Mouse (Mus musculus) adrenal gland, postnatal 36 days (tissue): Measurements from ENCODE around the gene Usp30. TPM values are rescaled to one million over a fixed set of nuclear protein-coding genes. Genes with fewer than 3 reads are reported as not detected.

Experiments
- DNase-seq, 2 experiments: peaks; one replicate each; pipeline ENCODE4 v3.0.0; 2021; ENCODE audit warnings: mixed read lengths in 1 of 2
- long read RNA-seq, 2 experiments: library from polyadenylated mRNA; stranded (forward); transcript quantifications; one replicate each; pipeline ENCODE4 v2.0.0; 2021; ENCODE audit warnings: borderline sequencing depth in 2 of 2
- total RNA-seq, 2 experiments: library from RNA; stranded (reverse); gene quantifications; 2 replicates each; pipeline ENCODE4 v1.2.3; 2021

Usp30 gene
- 10 to 100 TPM; 30.9 to 34.9 TPM for total RNA-seq
- long read RNA-seq, experiment 1, full-length matches to known transcripts: 19 of 24 reads
- long read RNA-seq, experiment 1, partial matches to known transcripts: 2 of 24 reads
- long read RNA-seq, experiment 1, other reads (novel, unspliced or antisense): 3 of 24 reads
- long read RNA-seq, experiment 2, full-length matches to known transcripts: 7 of 18 reads
- long read RNA-seq, experiment 2, partial matches to known transcripts: 3 of 18 reads
- long read RNA-seq, experiment 2, other reads (novel, unspliced or antisense): 8 of 18 reads

- no peak for DNase-seq
These were observed at the start of gene Usp30 for GRCm38 (mm10) chr5:114065161-114065560. TSS of gene Usp30 (plus strand) at chr5:114065461.

- no peak for DNase-seq
These were observed 40.9 kb upstream of the Usp30 start for GRCm38 (mm10) chr5:114024390-114024789.

- peak in 1 of 2 experiments; percentile 10 for DNase-seq
These were observed 40.4 kb upstream of the Usp30 start for GRCm38 (mm10) chr5:114024885-114025284.

- DNase-seq: no peak
These were observed 37.9 kb upstream of the Usp30 start for GRCm38 (mm10) chr5:114027217-114027944.

DNA sequence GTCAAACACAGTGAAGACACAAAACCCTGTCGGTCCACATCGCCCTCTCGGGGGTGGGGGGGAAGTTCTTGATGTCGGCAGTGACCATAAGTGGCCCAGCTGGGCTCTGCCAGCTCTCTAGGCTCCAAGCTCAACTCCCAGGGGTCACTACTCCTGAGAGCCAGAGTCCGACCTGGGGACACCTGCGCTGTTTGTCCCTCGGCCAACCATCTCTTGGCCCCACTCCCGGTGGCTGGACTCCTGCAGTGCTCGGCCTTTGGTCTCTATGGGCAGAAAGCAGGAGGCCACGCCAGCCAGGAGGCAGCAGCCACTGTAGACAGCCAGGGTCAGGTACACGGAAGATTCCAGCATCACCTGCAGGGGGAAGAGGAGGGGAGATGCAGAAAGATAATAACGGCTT, 37.1 kb upstream of the Usp30 start:
- DNase-seq: peak in 1 of 2 experiments; percentile 18

- DNase-seq: no peak
These were observed 34.6 kb upstream of the Usp30 start for GRCm38 (mm10) chr5:114030652-114031051.

DNA sequence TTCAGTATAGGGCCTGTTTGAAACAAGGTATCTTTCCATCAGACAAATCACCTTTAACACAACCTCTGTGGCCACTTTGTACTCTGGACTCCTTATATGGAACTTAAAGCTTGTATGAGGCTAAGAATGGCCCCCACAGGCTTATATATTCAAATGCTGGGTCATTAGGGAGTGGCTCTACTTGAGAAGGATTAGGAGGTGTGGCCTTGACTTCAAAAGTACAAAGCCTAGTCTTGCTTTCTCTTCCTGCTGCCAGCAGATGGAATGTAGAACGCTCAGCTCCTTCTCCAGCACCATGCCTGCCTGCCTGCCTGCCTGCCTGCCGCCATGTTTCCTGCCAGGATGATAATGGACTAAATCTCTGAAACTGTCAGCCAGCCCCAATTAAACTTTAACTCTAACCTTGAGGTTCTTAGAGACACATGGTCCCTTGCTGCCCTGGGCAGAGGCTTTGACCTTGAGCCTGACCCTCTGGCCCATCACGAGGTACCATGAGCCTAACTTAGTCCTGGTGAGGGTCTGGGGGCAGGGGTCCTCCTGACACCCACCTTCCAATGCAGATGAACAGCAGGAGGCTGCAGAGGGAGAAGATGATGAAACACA, 33.0 kb upstream of the Usp30 start:
- no peak for DNase-seq

- no peak for DNase-seq
These were observed 30.9 kb upstream of the Usp30 start for GRCm38 (mm10) chr5:114034393-114034792.

GRCm38 (mm10) chr5:114035111-114035510, 30.1 kb upstream of the Usp30 start:
- no peak for DNase-seq

- DNase-seq: no peak
These were observed 24.8 kb upstream of the Usp30 start for GRCm38 (mm10) chr5:114040508-114040907.

- no peak for DNase-seq
These were observed 24.4 kb upstream of the Usp30 start for GRCm38 (mm10) chr5:114040911-114041310.

DNA sequence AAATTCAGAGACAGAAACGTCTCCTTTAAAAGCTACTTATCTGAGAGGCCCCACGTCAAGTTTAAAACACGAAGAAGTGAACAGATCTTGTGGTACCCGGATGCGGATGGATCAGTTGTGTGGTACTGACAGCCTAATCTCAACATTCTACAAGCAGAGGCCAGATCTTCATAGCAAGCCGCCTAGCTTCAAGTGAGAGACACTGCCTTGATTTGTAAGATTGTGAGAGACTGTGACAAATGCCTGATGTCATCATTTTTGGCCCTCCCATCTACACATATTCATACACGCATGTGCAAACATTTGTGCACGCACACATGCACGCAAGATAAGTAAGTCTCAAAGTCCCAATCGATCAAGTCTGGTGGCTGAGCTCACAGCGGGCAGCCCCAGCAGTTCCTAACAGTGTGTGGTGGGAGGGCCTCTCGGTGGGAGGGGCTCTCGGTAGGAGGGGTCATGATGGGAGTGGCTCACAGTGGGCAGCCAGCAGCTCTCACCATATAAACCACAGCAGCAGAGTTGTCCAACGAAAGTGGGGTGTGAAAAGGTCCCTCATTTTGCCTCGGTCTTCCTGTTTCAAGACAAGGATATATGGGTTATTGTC, 23.8 kb upstream of the Usp30 start:
- peak; percentile 54 to 65 for DNase-seq

DNA sequence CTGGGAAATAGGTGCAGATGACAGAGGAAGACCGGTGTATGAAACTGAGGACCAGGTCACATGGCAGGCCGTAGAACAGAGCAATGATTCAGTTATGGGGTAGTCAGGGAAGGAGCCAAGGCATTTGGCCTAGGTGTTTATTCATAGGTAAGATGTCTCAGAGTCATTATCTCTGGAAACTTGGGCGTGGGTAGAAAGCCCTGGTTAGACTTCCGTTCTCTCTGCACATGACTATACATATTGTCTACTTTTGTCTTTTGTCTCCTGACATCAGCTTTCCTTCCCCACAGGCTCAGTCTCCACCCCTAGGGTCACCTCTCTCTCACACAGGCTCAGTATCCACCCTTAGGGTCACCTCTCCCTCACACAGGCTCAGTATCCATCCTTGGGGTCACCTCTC, 21.5 kb upstream of the Usp30 start:
- DNase-seq: no peak

DNA sequence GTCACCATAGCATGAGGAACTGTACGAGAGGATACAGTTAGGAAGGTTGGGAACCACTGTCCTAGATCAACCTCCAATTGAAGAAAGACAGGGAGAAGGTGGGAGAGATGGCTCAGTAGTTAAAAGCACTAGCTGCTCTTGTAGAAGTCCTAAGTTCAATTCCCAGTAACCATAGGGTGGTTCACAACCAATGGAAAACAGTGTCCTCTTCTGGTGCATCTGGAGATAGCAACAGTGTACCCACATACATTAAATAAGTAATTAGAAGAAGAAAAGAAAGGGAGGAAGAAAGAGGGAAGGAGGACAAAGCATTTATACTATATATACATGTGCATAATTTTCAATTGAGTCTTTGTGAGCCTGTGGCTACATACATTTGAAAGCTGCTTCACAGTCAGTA, 20.1 kb upstream of the Usp30 start:
- no peak for DNase-seq

- DNase-seq: no peak
These were observed 19.1 kb upstream of the Usp30 start for GRCm38 (mm10) chr5:114046151-114046550.

DNA sequence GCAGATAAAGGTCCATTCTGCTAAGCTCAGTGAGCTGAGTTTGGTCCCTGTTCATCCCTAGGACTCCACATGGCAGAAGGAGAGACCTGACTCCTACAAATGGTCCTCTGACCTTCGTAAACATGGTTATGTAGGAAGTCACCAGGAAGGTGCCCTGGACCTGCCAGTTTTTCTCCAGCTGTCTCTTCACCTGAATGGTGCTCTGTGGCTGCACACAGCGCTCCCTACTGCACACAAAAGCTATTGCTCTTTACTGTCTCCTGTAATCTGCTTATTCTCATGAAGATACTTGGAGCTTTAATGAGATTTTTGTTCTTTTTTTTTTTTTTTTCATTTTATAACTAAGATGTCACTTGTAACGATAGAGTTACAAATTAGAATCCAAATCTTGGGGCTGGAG, 18.7 kb upstream of the Usp30 start:
- DNase-seq: no peak

DNA sequence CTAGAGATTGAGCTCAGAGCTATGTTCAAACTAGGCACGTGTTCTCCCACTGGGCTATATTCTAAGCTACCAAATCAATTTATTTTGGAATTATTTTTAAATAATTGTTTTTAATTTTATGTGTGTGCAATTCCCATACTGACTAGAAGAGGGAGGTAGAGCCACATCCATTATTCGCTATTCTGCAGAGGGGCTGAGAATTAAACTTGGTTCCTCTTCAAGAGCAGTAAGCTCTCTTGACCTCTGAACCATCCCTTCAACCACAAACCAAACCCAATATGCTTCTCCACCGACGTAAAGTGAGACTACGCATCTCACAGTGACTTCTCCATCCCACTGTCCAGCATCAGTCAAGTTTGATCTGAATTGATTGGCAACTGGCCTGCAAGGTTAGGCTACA, 18.1 kb upstream of the Usp30 start:
- no peak for DNase-seq

DNA sequence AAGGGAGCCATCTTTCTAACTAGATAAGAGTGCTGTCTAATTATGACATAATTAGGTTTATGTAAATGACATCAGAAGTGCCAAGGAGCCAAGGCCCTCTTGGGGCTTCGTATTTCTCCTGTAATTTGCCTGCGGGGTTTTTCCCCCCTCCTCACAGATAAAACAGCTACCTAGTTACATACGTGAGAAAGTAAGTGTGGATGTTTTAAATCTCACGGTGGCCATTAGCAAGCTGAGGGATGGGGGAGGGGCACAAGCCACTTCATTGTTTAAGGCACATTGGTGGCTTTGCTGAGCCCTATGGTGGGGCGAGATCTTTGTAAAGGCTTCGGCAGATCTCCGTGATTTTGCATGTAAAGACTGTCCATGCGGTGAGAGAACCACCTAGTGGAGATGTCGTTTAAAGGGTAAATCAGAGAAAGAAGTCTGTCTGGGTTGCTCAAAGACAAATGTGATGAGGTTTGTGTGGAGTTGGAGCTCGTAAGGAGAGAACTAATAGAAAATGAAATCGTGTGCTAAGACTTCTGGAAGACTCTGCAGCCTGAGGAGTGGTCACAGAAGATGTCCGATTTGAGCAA, 16.4 kb upstream of the Usp30 start:
- DNase-seq: no peak

GRCm38 (mm10) chr5:114052246-114052761, 13.0 kb upstream of the Usp30 start:
- DNase-seq: peak; percentile 79 to 90

- DNase-seq: no peak
These were observed 8.0 kb upstream of the Usp30 start for GRCm38 (mm10) chr5:114057129-114057731.

GRCm38 (mm10) chr5:114061675-114062074, 3.6 kb upstream of the Usp30 start:
- no peak for DNase-seq

DNA sequence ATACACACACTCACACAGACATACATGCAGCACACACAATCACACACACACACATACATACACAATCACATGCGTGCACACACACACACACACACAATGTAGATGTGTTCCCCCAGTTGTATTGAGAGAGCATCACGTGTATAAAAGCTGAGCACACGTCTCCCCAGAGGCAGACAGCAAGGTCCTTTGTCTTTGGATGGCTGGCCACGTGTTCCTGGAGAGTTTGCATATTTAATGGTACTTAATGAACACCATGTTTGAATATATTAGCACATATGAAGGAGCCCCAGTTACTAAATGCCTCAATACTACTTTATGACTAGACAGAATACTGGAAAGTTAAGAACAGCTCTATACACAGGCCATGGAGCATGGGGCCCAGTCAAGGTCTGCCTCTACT, 1.3 kb upstream of the Usp30 start:
- no peak for DNase-seq
